9 mouse cellular contexts compared by ENCODE assay signal in the genomic region with DNA sequence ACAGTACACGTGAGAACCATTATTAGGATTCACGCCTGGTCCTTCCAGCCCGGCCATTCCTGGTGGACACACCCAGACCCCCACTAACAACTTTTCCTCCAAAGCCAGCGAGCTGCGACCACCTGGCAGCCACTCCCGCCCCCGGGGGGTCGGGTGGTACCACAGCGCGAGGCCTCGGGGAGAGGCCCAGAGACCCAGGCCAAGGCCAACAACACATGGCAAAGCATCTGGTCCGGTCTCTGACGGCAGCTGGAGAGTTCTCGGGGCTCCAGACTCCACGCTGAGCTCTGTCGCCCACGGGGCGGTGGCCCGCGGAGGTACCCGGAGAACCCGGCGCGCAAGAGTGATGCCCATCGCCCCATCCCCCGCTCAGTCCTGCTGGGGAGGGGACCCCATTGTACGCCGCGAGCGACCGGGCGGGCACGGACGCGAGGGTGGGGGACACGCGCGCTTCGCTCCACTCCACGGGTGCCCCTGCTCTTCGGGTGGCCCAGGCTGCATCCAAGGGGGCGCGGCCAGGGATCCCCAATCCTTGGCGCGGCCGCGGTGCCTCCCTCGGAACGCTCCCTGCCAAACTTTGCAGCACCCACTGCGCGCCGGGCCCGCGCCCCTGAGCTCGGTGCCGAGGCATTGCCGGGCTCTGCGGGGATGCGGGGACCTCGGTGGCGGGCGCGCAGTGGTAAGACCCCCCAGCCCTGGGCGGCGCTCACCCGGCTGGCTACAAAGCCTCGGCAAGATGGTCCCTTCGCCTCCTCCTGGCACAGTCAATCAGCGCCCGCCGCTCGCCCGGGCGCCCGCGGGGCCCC. TPM values are rescaled to one million over a fixed set of nuclear protein-coding genes. Genes with fewer than 3 reads are reported as not detected.
DNase-seq lines count a peak whose midpoint lies in the region; ATAC-seq lines count a peak whose summit lies in the region.
"Had no signal": no experiment of that assay in that cellular context is flagged by ENCODE, and none has a peak within 500 bp of the region (broad histone marks: within the 10 kb centered on the region; RNA-seq: fewer than 3 reads in every experiment).

No protein-coding gene starts in this region.

- DNase-seq in left cerebral cortex, adult 18-20 months (ENCODE audit: low spot score in 2 of 2): peak; percentile 32 to 39
- DNase-seq in left cerebral cortex, adult 9 months (ENCODE audit: low spot score in 2 of 2): no peak
- DNase-seq in R1 (ENCODE audit: low read depth, low spot score): peak; percentile 30
- peak; percentile 56 for DNase-seq in cerebellum, adult 9-10 months
- peak; percentile 92 for DNase-seq in midbrain, embryonic 11.5 days (ENCODE audit: low spot score, missing footprints)
- DNase-seq in natural killer cell, adult 2 months (ENCODE audit: low spot score in 2 of 2): no peak
- DNase-seq in frontal cortex, postnatal 10 days (ENCODE audit: low spot score in 2 of 2): no peak

- H3K9ac ChIP-seq in hindbrain, embryonic 15.5 days: peak overlapping the region; percentile 88
- peak overlapping the region; percentile 99 for H3K9ac ChIP-seq in midbrain, embryonic 11.5 days (ENCODE audit: low read length)

- peak overlapping the region; percentile 93 for H3K4me3 ChIP-seq in hindbrain, embryonic 15.5 days
- H3K4me3 ChIP-seq in midbrain, embryonic 11.5 days (ENCODE audit: low read depth, low read length): peak overlapping the region; percentile 100

- peak overlapping the region; percentile 94 for H3K4me2 ChIP-seq in hindbrain, embryonic 15.5 days
- peak overlapping the region; percentile 88 for H3K4me2 ChIP-seq in midbrain, embryonic 11.5 days

- H3K27ac ChIP-seq in hindbrain, embryonic 15.5 days (replicated peaks): peak overlapping the region; percentile 99
- H3K27ac ChIP-seq in midbrain, embryonic 11.5 days (ENCODE audit: low read depth, low read length): peak overlapping the region; percentile 99

- no peaks in the 10 kb centered on the region for H3K27me3 ChIP-seq in hindbrain, embryonic 15.5 days
- no peaks in the 10 kb centered on the region for H3K27me3 ChIP-seq in midbrain, embryonic 11.5 days (ENCODE audit: control insufficient read depth, insufficient read depth, low read length)

- no peaks in the 10 kb centered on the region for H3K36me3 ChIP-seq in hindbrain, embryonic 15.5 days
- H3K36me3 ChIP-seq in midbrain, embryonic 11.5 days (ENCODE audit: control insufficient read depth, insufficient read depth, low read length): no peaks in the 10 kb centered on the region

- no peaks in the 10 kb centered on the region for H3K9me3 ChIP-seq in hindbrain, embryonic 15.5 days
- no peaks in the 10 kb centered on the region for H3K9me3 ChIP-seq in midbrain, embryonic 11.5 days (ENCODE audit: control insufficient read depth, low read length)

- ATAC-seq in hindbrain, embryonic 15.5 days (ENCODE audit: low FRiP score, low read depth): peak; percentile 40; the same call in 1 of the 2 replicates
- peak; percentile 25; the same call in 1 of the 2 replicates for ATAC-seq in midbrain, embryonic 11.5 days (ENCODE audit: low FRiP score)

- under 1% methylated on average over 65 of the region's 76 CpGs for WGBS in hindbrain, embryonic 15.5 days
- WGBS in midbrain, embryonic 11.5 days: under 1% methylated on average over 69 of the region's 76 CpGs

- peaks cover 72% of the 10 kb centered on the region for H3K4me1 ChIP-seq in hindbrain, embryonic 15.5 days (replicated peaks)
- H3K4me1 ChIP-seq in midbrain, embryonic 11.5 days (ENCODE audit: control insufficient read depth, insufficient read depth, low read length): peaks cover 74% of the 10 kb centered on the region

RNA-seq across cellular contexts. Expression of gene Ephb2, which starts 0.8 kb away (rescaled TPM):
- 10 to 100 TPM; 14.9 to 16.1 TPM for total RNA-seq in left cerebral cortex, adult 18-20 months (2021)
- polyA plus RNA-seq in hindbrain, embryonic 15.5 days (2015; fragmentation: Nextera tagmentation; extraction: Ambion mirVana): 23.7 and 24.3 TPM in 2 replicates
- polyA plus RNA-seq in midbrain, embryonic 11.5 days (2014; fragmentation: Nextera tagmentation; extraction: Ambion mirVana): 28.8 and 33.7 TPM in 2 replicates

RNA-seq across cellular contexts. Expression of gene C1qb, which starts 51.0 kb away (rescaled TPM):
- total RNA-seq in left cerebral cortex, adult 18-20 months (2021): 10 to 100 TPM; 53.1 to 57.5 TPM
- polyA plus RNA-seq in hindbrain, embryonic 15.5 days (2015; fragmentation: Nextera tagmentation; extraction: Ambion mirVana): 42.6 and 56.4 TPM in 2 replicates
- polyA plus RNA-seq in midbrain, embryonic 11.5 days (2014; fragmentation: Nextera tagmentation; extraction: Ambion mirVana): 31.5 and 34.7 TPM in 2 replicates

RNA-seq across cellular contexts. Expression of gene C1qc, which starts 57.8 kb away (rescaled TPM):
- total RNA-seq in left cerebral cortex, adult 18-20 months (2021): 10 to 100 TPM; 37.8 to 44.8 TPM
- polyA plus RNA-seq in hindbrain, embryonic 15.5 days (2015; fragmentation: Nextera tagmentation; extraction: Ambion mirVana): 24.2 and 33.1 TPM in 2 replicates
- polyA plus RNA-seq in midbrain, embryonic 11.5 days (2014; fragmentation: Nextera tagmentation; extraction: Ambion mirVana): 17.7 and 18.9 TPM in 2 replicates
- total RNA-seq: common myeloid progenitor, adult 5-6 weeks had no signal

Comparison
In these comparisons a context has a peak if more than half of its experiments do, and no peak if none do; other contexts are left out.
1. DNase-seq: peak in left cerebral cortex, adult 18-20 months (2 of 2), R1 (single experiment), cerebellum, adult 9-10 months (single experiment) and midbrain, embryonic 11.5 days (single experiment); none in left cerebral cortex, adult 9 months (0 of 2), natural killer cell, adult 2 months (0 of 2) and frontal cortex, postnatal 10 days (0 of 2).